Comparison of ENCODE assay signal across 19 mouse cellular contexts in genomic region chr2:92609704-92610379, GRCm38 (mm10). TPM values are rescaled to one million over a fixed set of nuclear protein-coding genes. Genes with fewer than 3 reads are reported as not detected.
DNase-seq lines count a peak whose midpoint lies in the region; ATAC-seq and TF ChIP-seq lines count a peak whose summit lies in the region.
"Had no signal": no experiment of that assay in that cellular context is flagged by ENCODE, and none has a peak within 500 bp of the region (broad histone marks: within the 10 kb centered on the region; RNA-seq: fewer than 3 reads in every experiment).

No protein-coding gene starts in this region.

- no peak overlapping the region for H3K4me3 ChIP-seq in hindbrain, embryonic 10.5 days
- H3K4me3 ChIP-seq in hindbrain, embryonic 11.5 days (ENCODE audit: low read depth, low read length) = no peak overlapping the region
- no peak overlapping the region for H3K4me3 ChIP-seq in left cerebral cortex, adult 2 months
- no peak overlapping the region for H3K4me3 ChIP-seq in neural tube, embryonic 11.5 days (ENCODE audit: low read depth, low read length)
- H3K4me3 ChIP-seq: heart, embryonic 12.5 days; limb, embryonic 12.5 days; liver, embryonic 12.5 days; midbrain, embryonic 15.5 days had no signal

- no peaks in the 10 kb centered on the region for H3K9me3 ChIP-seq in hindbrain, embryonic 10.5 days
- H3K9me3 ChIP-seq in hindbrain, embryonic 11.5 days (ENCODE audit: control insufficient read depth, low read length) = no peaks in the 10 kb centered on the region
- H3K9me3 ChIP-seq in neural tube, embryonic 11.5 days (ENCODE audit: control insufficient read depth, low read length) = no peaks in the 10 kb centered on the region
- H3K9me3 ChIP-seq: heart, embryonic 12.5 days; limb, embryonic 12.5 days; liver, embryonic 12.5 days; midbrain, embryonic 15.5 days had no signal

- ATAC-seq in hindbrain, embryonic 11.5 days (ENCODE audit: low FRiP score) = no peak
- no peak for ATAC-seq in neural tube, embryonic 11.5 days (ENCODE audit: insufficient read depth, low FRiP score, low TSS enrichment)
- ATAC-seq: liver, embryonic 12.5 days had no signal

- H3K4me2 ChIP-seq in hindbrain, embryonic 11.5 days (replicated peaks; ENCODE audit: low read depth, low read length) = no peak overlapping the region
- H3K4me2 ChIP-seq in neural tube, embryonic 11.5 days (ENCODE audit: low read depth) = no peak overlapping the region
- H3K4me2 ChIP-seq: heart, embryonic 12.5 days; limb, embryonic 12.5 days; liver, embryonic 12.5 days; midbrain, embryonic 15.5 days had no signal

- H3K36me3 ChIP-seq in hindbrain, embryonic 10.5 days = peaks cover 13% of the 10 kb centered on the region
- H3K36me3 ChIP-seq in hindbrain, embryonic 11.5 days (ENCODE audit: control insufficient read depth, insufficient read depth, low read length) = no peaks in the 10 kb centered on the region
- H3K36me3 ChIP-seq in neural tube, embryonic 11.5 days (ENCODE audit: control insufficient read depth, insufficient read depth, low read length) = no peaks in the 10 kb centered on the region
- H3K36me3 ChIP-seq: heart, embryonic 12.5 days; liver, embryonic 12.5 days had no signal

- peaks cover 85% of the 10 kb centered on the region for H3K27me3 ChIP-seq in hindbrain, embryonic 10.5 days (ENCODE audit: insufficient read depth, poor library complexity, severe bottlenecking)
- H3K27me3 ChIP-seq in hindbrain, embryonic 11.5 days (ENCODE audit: control insufficient read depth, insufficient read depth, low read length) = peaks cover 3% of the 10 kb centered on the region
- H3K27me3 ChIP-seq in neural tube, embryonic 11.5 days (ENCODE audit: control insufficient read depth, insufficient read depth, low read length) = no peaks in the 10 kb centered on the region; the same call in 1 of the 2 replicates
- H3K27me3 ChIP-seq: midbrain, embryonic 15.5 days had no signal

- no peak for TF ChIP-seq CTCF in left cerebral cortex, adult 2 months (IDR thresholded peaks at IDR 0.05)

- H3K4me1 ChIP-seq in hindbrain, embryonic 10.5 days (replicated peaks) = peaks cover 18% of the 10 kb centered on the region; the same call in 1 of the 2 replicates
- H3K4me1 ChIP-seq in hindbrain, embryonic 11.5 days (replicated peaks; ENCODE audit: control insufficient read depth, insufficient read depth, low read length) = no peaks in the 10 kb centered on the region
- H3K4me1 ChIP-seq in neural tube, embryonic 11.5 days (ENCODE audit: control insufficient read depth, insufficient read depth, low read length) = no peaks in the 10 kb centered on the region
- H3K4me1 ChIP-seq: heart, embryonic 12.5 days; limb, embryonic 12.5 days had no signal

- DNase-seq in hindbrain, embryonic 10.5 days (ENCODE audit: low spot score) = no peak
- DNase-seq in hindbrain, embryonic 11.5 days (ENCODE audit: low spot score) = no peak
- DNase-seq in left cerebral cortex, adult 2 months (ENCODE audit: extremely low spot score in 1 of 2, low spot score in 2 of 2) = peak; percentile 32 to 57
- DNase-seq in left cerebral cortex, adult 11 months (ENCODE audit: low spot score) = no peak
- DNase-seq in neural tube, embryonic 11.5 days (ENCODE audit: low spot score) = no peak
- DNase-seq in neural tube, embryonic 10.5 days (ENCODE audit: extremely low spot score, low spot score) = no peak
- DNase-seq in gonadal fat pad, adult 2 months (ENCODE audit: low read depth) = peak; percentile 54
- DNase-seq in adrenal gland, postnatal 14 days = no peak
- DNase-seq: cerebellum, adult 8-10 months; heart, adult 11 months; kidney, adult 18-20 months; kidney, postnatal 10 days; lung, adult 2 months; thymus, postnatal 36 days had no signal

- no peak overlapping the region for H3K9ac ChIP-seq in hindbrain, embryonic 11.5 days (ENCODE audit: low read depth, low read length)
- 0 out of 2 replicates have a peak overlapping the region, but pooled peaks have one; percentile 6 for H3K9ac ChIP-seq in neural tube, embryonic 11.5 days (ENCODE audit: low read length)
- H3K9ac ChIP-seq: heart, embryonic 12.5 days; limb, embryonic 12.5 days; liver, embryonic 12.5 days; midbrain, embryonic 15.5 days had no signal

- WGBS in hindbrain, embryonic 10.5 days = 82% methylated on average over 3 of the region's 3 CpGs
- 81% methylated on average over 3 of the region's 3 CpGs for WGBS in hindbrain, embryonic 11.5 days
- 70% methylated on average over 3 of the region's 3 CpGs for WGBS in neural tube, embryonic 11.5 days

- H3K27ac ChIP-seq in hindbrain, embryonic 10.5 days = peak overlapping the region; percentile 13; the same call in 1 of the 2 replicates
- no peak overlapping the region for H3K27ac ChIP-seq in hindbrain, embryonic 11.5 days (ENCODE audit: low read depth, low read length)
- peak overlapping the region; percentile 84 for H3K27ac ChIP-seq in left cerebral cortex, adult 2 months
- no peak overlapping the region for H3K27ac ChIP-seq in neural tube, embryonic 11.5 days (ENCODE audit: low read depth, low read length)
- H3K27ac ChIP-seq: limb, embryonic 12.5 days; liver, embryonic 12.5 days; midbrain, embryonic 15.5 days had no signal

- intact Hi-C loops in left cerebral cortex, adult 2 months (cut with DNase I) = loop anchor here (1.0 to 5.0 kb wide), 3 partner anchors 62 to 201 kb away; no protein-coding TSS in a partner anchor

RNA-seq across cellular contexts. Expression of gene Chst1, which starts 10.3 kb away (rescaled TPM):
- 3.9 and 5.0 TPM in 2 replicates for polyA plus RNA-seq in hindbrain, embryonic 10.5 days (2016; fragmentation: Nextera tagmentation; extraction: Ambion mirVana)
- 3.9 and 4.3 TPM in 2 replicates for polyA plus RNA-seq in hindbrain, embryonic 11.5 days (2014; fragmentation: Nextera tagmentation; extraction: Ambion mirVana)
- 100 to 1,000 TPM; 265 to 266 TPM for total RNA-seq in left cerebral cortex, adult 2 months (2021)
- 5.5 TPM in 2 replicates for polyA plus RNA-seq in neural tube, embryonic 11.5 days (2014; fragmentation: Nextera tagmentation; extraction: Ambion mirVana)
- 43.6 and 77.9 TPM in 2 replicates for polyA plus RNA-seq in gonadal fat pad, adult 2 months (2012; rRNA removed)
- 9.6 and 13.7 TPM in 2 replicates for total RNA-seq in adrenal gland, postnatal 14 days (2021)
- total RNA-seq: CH12.LX had no signal

Comparison
In these comparisons a context has a peak if more than half of its experiments do, and no peak if none do; other contexts are left out.
1. DNase-seq: peak in left cerebral cortex, adult 2 months (2 of 2) and gonadal fat pad, adult 2 months (single experiment); none in hindbrain, embryonic 10.5 days (single experiment), hindbrain, embryonic 11.5 days (single experiment), left cerebral cortex, adult 11 months (single experiment), neural tube, embryonic 11.5 days (single experiment), neural tube, embryonic 10.5 days (single experiment) and adrenal gland, postnatal 14 days (single experiment).
2. H3K27ac ChIP-seq: peak in hindbrain, embryonic 10.5 days (single experiment) and left cerebral cortex, adult 2 months (single experiment); none in hindbrain, embryonic 11.5 days (single experiment) and neural tube, embryonic 11.5 days (single experiment).